Mouse (Mus musculus) olfactory bulb, adult 2 months (tissue): ENCODE measurements around the gene Disp1.

Source experiments
- CTCF ChIP-seq: fragments of 200-500 bp; IDR thresholded peaks from 2 replicates; pipeline ENCODE4 v1.5.1; 2012; ENCODE audit warnings: low read depth, mild to moderate bottlenecking, low read length, moderate library complexity; ENCODE audit not compliant: insufficient read depth
- POLR2A ChIP-seq: fragments of 200-500 bp; IDR thresholded peaks from 2 replicates; pipeline ENCODE4 v1.6.1; 2012; ENCODE audit warnings: mild to moderate bottlenecking, low read depth, low read length, moderate library complexity; ENCODE audit not compliant: insufficient read depth

DNA sequence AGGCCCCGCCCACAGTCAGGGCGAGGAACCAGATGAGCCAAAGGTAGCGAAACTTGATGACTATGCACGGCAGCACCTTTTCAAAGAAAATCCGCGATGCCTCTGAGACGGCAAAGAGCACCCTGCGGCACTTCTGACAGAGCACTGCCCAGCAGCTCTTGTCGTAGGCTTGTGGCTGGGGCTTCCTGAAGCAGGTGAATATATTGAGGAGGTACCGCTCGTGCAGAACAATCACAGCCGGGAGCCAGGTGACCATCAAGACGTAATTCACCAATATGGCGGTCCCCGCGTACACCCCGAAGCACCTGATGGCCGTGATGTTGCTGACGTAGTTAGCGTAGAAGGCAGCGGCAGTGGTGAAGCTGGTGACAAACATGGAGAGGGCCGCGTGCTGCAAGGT is 132.7 kb downstream of the Disp1 start:
- TF ChIP-seq POLR2A (no peak), CTCF (no peak)
